Mouse (Mus musculus) gastrocnemius, adult 8-10 months (tissue): ENCODE data around the gene Rundc1. TPM values are rescaled to one million over a fixed set of nuclear protein-coding genes. Genes with fewer than 3 reads are reported as not detected.
"Not testable (repeated sequence)": the region's sequence is repeated elsewhere in the genome, so short reads cannot be mapped to it uniquely, and the experiment has no call there.

Experiments used
- DNase-seq, 2 experiments: peaks; one replicate each; pipeline ENCODE4 v3.0.0; 2022; ENCODE audit warnings: low spot score in 2 of 2
- total RNA-seq, 4 experiments: library from RNA; stranded (reverse); gene quantifications; 2 replicates each; pipeline ENCODE4 v1.2.4; 2022

Rundc1 gene
- 1 to 10 TPM; 7.7 to 8.5 (median 7.9) TPM for total RNA-seq

DNA sequence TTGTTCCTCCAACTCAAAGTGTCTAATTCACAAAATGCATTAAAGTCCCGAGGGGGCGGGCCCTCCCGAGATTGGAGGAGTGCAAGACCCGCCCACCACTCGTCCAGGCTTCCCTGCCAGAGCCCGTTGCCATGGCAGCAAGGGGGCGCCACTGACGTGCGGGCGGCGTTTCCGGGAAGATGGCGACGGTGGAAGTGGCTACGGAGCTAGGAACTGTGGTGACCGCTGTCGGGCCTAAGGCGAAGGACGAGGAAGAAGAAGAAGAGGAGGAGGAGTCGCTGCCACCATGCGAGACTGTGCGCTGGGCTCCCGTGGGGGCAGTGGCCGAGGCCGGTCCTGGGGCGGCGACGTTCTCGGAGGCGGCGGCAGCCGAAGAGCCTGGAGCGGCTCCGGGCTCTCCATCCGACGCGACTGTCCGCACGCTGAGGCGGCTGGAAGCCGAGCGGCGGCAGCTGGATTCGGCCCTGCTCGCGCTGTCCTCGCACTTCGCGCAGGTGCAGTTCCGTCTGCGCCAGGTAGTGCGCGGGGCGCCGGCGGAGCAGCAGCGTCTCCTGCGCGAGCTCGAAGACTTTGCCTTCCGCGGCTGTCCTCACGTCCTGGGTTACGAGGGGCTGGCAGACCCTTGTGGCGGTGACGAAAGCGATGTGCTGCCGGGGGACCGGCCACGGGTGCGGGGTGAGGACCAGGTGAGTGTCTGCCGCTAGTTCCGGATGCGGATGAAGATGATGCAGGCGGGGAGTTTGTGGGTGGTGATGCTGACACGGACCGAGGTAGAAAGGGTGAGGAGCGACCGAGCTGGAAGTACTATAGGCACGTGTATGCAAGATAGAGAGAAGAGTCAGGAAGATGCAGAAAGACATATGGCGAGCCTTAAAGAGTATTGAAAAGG, at the start of gene Rundc1, which contains the start of gene Ptges3l:
Gene Rundc1 (plus strand): TSS at position 161 of the 889 bp plus-strand sequence.
Gene Ptges3l (minus strand): TSS at position 409 of the 889 bp plus-strand sequence.
- DNase-seq, result peak; percentile 96

DNA sequence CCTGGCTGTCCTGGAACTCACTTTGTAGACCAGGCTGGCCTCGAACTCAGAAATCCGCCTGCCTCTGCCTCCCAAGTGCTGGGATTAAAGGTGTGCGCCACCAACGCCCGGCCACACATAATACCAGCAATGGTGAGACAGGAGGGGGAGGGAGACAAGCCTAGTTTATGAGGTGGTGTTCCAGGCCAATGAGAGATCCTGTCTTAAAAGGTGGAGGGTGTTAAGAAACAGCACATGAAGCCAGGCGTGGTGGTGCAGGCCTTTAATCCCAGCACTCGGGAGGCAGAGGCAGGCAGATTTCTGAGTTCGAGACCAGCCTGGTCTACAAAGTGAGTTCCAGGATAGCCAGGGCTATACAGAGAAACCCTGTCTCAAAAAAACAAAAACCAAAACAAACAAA, 46.7 kb upstream of the Rundc1 start:
- not testable (repeated sequence) for DNase-seq

DNA sequence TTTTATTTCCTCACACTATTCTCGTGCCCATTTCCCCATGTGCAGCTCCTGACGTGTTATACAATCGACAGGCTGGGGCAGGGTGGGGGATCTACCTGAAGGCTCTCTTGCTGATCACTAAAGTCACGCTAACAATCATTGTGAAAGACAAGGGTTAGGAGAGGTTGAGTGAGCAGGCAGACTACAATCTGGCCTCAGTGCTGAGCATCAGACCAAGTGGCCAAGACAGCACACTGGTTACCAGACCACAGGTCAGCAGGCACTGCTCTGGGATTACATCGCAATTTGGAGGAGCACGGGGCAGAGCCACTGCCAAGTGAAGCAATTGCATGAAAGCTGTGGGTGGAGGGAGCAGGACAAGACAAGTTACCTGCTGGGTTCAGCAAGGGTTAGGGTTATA, 46.0 kb upstream of the Rundc1 start:
- no peak for DNase-seq

DNA sequence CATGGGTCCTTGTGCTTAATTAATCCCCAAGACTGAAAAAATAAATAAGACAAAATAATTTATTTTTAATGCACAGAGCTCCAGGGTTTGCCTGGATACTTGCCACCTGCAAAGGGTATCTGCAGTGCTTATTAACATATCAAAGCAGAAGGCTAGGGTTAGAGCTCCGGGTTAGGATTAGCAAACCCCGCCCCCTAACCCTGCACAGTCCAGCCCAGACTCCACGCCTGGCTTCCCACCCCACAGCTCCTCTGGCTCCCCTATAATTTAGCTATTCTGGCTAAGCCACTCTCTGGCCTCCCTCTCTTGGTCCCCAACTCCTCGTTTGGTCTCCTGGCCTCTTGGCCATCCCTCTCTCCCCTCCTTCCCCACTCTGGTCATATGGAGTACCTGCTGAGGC, 43.1 kb upstream of the Rundc1 start:
- no peak for DNase-seq

DNA sequence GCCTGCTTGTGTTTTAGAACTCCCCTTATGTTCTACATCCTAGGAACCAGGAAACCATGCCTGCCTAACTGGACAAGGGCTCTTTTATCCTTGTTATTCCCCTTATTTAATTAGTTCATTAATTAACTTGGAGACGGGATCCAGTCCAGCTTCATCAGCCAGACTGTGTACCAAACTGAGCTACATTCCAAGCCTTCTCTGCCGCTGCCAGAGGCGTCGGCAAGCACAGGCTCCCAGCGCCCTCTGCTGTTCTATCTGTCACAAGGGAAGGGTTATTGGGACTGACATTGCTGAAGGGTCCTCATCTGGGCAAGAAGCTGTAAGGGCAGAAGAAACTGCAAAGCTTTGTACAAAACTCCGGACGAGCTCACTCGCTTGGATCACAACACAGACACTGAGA, 29.8 kb upstream of the Rundc1 start:
- peak; percentile 28 to 32 for DNase-seq

DNA sequence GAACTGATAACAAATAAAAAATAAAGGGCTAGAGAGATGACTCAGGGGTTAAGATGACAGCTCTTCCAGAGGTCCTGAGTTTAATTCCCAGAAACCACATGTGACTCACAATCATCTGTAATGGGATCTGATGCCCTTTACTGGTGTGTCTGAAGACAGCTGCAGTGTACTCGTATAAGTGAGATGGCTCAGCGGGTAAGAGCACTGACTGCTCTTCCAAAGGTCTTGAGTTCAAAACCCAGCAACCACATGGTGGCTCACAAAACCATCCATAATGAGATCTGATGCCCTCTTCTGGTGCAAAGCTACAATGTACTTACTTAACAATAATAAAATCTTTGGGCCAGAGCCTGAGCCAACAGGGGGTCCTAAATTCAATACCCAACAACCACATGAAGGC, 9.6 kb upstream of the Rundc1 start:
- no peak for DNase-seq

DNA sequence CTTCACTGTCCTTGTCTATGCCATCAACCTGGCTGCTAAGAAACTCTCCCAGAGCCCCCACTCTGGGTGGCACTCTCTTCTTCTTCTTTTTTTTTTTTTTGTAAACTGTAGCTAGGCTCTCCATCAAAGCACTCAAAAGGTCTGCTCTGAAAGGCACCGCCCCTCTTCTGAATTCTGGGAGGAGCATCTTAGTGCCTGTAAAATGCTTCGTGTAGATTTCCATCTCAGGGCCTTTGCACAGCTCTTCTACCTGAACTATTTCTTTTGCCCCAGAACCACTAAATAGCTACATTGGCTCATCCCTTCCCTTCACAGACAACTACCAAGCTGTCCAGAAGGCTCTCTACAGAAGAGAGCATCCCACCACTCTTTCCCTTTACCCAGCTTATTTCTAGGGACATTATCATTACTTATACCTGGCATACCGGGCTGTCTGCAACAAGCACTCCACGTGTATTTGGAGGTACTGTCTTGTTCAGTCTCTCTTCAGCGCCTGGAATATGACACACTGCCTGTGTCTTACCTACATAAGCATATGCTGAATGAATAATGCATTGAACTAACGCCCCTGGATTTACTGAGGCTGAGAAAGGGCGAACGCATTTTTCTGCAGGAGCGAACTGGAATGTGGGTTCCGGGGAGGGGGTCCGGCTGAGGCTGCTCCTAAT, 8.3 kb upstream of the Rundc1 start:
- DNase-seq, result no peak

DNA sequence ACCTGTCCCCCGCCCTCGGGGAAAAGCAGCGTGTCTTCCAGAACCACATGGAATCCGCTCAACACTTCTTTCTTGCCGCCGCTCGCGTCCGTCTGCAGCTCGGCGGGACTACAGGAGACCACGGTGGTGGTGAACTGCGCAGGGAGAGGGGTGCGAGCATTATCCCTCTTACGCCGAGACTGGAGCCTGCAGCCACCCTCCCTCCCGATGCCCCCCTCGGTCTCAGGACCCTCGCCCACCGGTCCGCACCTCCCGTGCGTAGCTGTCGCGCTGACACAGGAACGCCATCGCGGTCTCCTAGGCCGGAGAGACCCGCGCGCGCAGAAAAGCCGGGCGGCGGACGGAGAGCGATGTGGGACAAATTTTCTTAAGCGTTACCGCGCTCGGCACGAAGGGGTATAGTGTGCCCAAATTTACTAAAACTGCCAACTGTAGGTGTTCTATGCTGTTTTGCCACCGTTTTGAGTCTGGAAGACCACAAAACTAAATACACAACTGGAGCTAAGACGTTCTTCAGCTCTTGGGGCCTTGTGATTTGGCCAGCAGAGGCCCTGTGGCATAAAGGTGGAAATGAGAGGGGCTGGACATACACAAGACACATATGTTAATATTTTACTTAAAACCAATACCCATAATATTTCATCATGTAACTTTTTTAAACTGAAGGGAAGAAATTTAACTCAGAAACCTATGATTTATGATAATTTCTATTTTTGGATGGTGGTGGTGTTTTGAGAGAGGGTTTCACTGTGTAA, 7.6 kb upstream of the Rundc1 start, which contains the start of gene Aarsd1:
Gene Aarsd1 (minus strand): TSS at position 515 of the 755 bp plus-strand sequence.
- DNase-seq, result peak; percentile 67 to 77

DNA sequence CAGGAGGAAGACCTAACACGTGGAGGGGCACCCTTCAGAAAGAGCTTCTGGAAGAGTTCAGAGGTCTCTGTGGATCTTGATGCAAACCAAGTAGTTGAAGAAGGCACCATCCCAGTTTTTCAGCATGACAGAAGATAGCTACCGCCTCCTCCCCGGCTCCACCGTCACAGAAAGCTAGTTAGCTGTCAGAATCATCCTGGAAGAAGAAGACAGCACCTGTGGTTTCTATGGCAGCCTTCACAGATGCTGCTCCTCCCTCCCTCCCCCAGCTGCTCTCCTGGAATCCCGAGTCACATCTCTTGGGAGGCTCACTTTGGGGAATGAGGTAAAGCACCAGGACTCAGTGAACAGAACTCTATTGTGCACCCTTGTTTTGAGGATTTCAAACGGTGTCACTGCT, 5.9 kb upstream of the Rundc1 start:
- no peak for DNase-seq

DNA sequence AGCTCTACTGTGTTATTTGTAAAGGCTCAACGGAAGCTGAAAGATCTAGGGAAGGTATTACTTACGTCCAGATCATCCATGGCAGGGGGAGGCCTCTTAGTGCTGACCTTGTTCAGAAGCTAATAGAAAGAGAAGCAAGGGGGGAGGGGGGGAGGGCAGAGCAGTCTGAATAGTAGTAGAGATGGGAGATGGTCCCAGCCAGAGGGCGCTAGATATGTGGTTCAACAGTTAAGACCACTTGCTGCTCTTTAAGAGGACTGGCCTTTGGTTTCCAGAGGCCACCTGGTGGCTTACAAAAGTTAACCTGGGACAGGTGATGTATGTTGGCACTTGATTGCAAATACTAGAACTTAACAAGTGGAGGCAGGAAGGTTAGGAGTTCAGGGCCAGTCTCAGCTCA, 5.3 kb upstream of the Rundc1 start:
- DNase-seq, result no peak

DNA sequence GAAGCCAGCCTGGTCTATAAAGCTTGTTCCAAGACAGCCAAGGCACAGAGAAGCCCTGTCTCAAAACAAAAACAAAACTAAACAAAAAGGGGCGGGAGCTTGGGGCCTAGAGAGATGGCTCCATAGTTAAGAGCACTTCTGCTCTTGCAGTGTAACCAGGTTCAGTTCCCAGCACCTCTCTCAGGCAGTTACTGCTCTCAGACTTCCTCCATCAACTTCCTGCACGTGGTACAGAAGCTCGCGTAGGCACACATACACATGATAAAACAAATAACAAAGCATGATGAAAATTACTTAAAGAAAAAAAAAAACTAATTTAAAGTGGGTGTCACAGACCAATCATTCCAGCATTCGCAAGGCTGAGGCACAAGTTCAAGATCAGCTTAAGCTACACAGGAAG, 4.7 kb upstream of the Rundc1 start:
- no peak for DNase-seq

DNA sequence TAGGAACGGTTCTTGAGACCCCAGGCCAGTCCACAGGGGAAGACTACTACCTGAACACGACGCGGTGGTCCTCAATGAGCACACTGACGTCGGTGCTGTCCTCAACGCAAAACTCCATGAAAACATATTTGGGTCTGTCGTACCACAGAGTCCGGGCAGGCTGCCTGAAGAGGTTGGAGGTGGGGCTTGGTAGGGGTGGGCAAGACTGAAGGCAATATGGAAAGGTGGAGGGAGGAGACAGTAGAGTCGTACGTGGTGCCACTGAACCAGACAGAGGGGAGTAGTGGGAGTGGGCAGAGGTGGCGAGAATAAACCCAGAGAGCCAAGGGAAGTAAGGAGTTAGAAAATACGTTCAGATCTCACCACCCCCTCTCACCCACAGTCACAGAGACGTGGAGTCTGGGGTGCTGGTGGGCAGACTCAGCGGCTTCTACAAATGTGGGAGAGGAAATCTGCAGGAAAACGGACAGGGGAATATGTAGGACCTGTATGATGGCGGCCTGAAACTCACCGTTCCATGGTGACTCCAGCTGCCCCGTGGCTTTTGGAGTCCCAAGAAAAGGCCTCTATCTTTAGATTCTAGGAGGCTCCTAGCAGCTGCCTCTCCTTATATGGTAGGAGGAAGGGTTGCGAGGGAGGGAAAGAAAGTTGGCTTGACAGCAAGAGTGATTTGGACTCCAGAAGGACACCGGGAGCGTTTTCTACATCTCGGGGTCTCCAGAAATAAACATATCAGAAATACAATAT, 607 bp upstream of the Rundc1 start, which contains the start of gene Gm27029:
Gene Gm27029 (minus strand): TSS at position 692 of the 747 bp plus-strand sequence.
- peak; percentile 48 to 53 for DNase-seq

DNA sequence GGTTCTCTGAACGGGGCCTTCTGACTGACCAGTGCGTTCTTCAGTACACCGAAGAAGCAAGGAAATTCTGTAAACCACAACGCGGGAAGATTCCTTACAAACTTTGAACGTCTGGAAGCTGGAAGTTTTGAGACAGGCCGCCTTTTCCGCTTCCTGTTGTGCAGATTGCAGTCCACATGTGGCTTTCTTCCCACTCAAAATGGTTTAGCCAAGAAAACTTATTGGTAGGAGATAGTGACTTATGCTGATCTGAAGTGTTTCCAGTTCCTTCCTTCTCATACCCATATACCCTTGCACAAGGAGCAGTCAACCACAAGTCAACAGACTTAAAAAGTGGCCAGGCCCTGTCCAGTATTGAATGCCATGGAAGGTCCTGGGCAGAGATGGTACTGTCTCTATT, 1.3 kb downstream of the Rundc1 start:
- DNase-seq, result no peak

DNA sequence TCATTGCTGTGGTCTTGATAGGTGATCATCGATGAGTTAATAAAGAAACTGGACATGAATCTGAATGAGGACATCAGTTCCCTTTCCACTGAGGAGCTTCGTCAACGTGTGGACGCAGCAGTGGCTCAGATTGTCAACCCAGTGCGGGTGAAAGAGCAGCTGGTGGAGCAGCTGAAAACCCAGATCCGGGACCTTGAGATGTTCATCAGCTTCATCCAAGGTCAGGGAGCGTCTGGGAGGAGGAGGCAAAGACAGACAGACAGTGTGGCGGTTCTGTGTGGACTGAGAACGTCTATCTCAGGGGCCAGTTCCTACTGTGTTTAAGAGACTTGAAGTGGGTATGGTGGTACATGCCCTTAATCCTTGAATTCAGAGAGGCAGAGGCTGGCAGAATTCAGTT, 6.4 kb downstream of the Rundc1 start:
- no peak for DNase-seq

DNA sequence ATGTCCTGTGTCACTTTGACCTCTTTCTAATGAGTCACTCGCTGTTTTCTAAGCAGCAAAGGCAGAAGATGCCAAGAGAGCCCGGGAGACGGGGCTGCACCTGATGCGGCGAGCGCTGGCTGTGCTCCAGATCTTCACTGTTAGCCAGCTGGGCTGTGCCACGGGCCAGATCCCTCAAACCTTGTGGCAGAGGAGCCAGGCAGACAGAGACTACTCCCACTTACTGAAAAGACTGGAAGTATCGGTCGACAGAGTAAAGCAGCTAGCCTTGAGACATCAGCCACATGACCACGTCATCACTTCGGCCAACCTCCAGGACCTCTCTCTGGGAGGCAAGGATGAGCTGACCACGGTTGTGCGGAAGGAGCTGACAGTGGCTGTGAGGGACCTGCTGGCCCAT, 8.5 kb downstream of the Rundc1 start:
- DNase-seq, result no peak

DNA sequence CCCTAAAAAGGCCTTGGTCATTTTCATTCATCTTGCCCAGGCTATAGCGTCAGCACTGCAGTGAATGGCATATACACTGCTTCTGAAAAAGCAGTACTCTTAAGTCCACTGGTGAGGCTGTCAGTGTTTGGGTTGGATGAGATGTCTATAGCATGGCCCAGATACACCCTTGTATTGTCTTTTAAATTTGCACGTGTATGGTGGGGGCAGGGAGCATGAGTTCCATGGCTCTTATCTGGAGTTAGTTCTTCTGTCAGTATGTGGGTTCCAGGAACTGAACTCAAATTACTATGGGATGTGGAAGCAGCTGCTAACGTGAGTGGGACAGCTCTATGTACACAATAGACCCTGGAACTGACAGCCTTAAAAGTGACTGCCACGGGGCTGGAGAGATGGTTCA, 10.9 kb downstream of the Rundc1 start:
- DNase-seq, result no peak

DNA sequence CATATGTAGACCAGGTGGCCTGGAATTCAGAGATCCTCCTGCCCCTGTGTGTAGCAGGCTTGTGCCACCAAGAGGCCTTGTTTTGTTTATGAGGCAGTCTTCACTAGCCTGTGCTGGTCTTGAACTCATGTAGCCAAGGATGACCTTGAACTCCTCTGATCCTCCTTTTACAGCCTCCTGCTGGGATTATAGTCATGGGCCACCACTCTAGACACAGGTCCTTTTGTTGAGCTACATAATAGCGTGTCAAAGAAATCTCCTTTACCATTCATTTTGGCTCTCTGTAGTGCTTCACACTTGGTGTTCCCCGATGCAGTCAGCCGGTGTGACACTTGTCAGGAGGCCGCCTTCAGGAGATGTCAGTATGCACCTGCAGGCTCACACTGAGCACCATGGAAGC, 12.0 kb downstream of the Rundc1 start:
- DNase-seq, result no peak

DNA sequence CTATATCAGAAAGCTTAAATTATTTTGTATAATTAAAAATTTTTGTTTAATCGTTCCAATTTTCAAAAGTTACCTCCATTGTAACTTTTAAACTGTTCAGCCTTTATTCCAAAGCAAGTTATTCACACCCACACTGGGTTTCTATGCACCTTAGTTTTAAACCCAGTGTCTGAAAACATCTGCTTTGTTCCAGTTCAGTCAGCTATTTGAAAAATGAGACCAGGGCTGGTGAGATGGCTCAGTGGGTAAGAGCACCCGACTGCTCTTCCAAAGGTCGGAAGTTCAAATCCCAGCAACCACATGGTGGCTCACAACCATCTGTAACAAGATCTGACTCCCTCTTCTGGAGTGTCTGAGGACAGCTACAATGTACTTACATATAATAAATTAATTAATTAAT, 13.1 kb downstream of the Rundc1 start:
- not testable (repeated sequence) for DNase-seq

DNA sequence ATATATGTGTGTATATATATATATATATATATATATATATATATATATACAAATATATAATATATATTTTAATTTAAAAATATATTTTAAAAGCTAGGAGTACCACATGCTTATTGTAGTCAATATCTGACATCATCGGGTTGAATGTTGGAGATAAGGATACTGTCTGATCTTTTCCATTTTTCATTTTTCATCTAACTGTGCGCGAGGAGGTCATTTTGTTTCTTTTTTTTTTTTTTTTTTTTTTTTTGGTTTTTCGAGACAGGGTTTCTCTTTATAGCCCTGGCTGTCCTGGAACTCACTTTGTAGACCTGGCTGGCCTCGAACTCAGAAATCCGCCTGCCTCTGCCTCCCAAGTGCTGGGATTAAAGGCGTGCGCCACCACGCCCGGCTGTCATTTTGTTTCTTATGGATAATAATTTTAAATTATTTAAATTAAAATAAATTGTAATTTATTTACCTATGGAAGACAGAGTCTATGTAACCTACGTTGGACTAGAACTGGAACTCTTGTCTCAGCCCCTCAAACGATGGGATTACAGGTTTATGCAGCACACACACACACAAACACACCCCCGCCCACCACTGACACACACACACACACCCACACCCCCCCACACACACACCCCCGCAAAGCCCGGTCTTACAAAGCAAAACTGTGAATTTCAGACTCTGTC, 16.7 kb downstream of the Rundc1 start:
- DNase-seq, result not testable (repeated sequence)

DNA sequence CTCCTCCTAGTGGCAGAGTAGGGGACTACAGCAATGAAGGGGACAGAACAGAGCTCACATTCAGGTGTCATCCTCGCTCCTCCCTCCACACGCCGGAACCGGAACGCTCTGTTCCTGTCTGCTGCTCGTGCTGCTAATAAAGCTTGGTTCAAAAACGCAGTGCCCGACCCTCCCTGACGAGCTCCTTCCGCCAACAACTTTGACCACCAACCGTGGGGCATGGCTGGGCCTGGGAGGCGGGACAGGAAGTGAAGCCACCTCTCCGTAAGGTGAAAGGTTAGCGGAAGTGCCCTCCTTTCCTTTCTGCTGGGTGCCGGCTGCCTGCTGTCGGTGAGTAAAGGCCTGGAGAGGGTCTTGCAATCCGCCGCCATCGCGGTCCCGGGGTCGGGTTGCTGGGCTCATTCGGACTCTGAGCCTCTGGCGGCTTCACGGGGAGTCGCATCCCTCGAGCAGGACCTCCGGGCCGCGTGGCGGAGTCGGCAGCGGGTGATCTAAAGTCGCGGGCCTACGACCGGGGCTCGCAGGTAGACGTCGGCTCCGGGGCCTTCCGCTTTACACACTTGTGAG, 17.3 kb downstream of the Rundc1 start, which contains the start of gene Rpl27:
Gene Rpl27 (plus strand): TSS at position 172 of the 567 bp plus-strand sequence.
- peak; percentile 95 to 97 for DNase-seq
